Mouse (Mus musculus) C2C12 (cell line): Measurements from ENCODE around the gene Frmpd3.

ENCODE experiments used
- CTCF ChIP-seq: IDR thresholded peaks from one replicate; pipeline ENCODE4 v1.5.1; 2011; ENCODE audit not compliant: control insufficient read depth, insufficient read depth, insufficient read length
- MAX ChIP-seq: IDR thresholded peaks from one replicate; pipeline ENCODE4 v1.6.1; 2011; ENCODE audit warnings: mild to moderate bottlenecking, control low read depth

DNA sequence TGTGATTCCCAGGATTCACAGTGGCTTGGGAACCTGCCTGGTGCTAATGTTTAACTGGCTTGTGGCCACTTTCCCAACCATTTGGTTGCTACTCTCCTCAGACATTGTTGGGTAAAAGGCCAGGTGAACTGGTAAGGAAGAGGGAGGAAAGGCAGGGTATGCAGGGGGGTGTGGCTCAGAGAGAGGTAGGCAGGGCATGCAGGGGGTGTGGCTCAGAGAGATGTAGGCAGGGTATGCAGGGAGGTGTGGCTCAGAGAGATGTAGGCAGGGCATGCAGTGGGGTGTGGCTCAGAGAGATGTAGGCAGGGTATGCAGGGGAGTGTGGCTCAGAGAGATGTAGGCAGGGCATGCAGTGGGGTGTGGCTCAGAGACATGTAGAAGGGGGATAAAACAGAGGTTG lies 64.4 kb downstream of the Frmpd3 start:
- TF ChIP-seq CTCF = no peak
- no peak for TF ChIP-seq MAX
